12 mouse cellular contexts compared by ENCODE assay signal in the genomic region with DNA sequence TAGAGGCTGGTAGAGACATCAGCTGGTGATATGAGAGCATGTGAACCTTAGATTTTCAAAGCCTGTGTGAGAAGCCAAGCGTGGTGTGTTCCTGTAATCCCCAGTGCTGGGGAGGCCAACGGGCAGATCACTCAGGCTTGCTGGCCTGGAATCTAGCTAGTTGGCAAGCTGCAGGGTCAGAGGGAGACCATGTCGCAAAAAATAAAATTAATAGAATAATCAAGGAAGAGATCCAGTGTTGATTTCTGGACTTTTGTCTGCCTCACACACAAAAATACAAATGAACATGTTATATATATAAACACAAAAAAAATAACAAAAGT.
DNase-seq lines count a peak whose midpoint lies in the region; ATAC-seq lines count a peak whose summit lies in the region.
"Had no signal": no experiment of that assay in that cellular context is flagged by ENCODE, and none has a peak within 500 bp of the region (broad histone marks: within the 10 kb centered on the region; RNA-seq: fewer than 3 reads in every experiment).

No protein-coding gene starts in this region.

- no peak for DNase-seq in cerebellum, postnatal 4 days (ENCODE audit: low spot score in 2 of 2)
- DNase-seq in lung, postnatal 36 days = peak; percentile 9
- no peak for DNase-seq in lung, postnatal 14 days
- peak; percentile 58 to 70 for DNase-seq in cerebellum, postnatal 10 days
- DNase-seq in right cerebral cortex, adult 2 months (ENCODE audit: low spot score in 2 of 2) = no peak
- no peak for DNase-seq in spleen, postnatal 10 days (ENCODE audit: low spot score in 2 of 2)
- DNase-seq: B cell, adult 2 months; forebrain, postnatal 0 days; gastrocnemius, postnatal 36 days; lung, adult 2 months; lung, postnatal 4 days had no signal

- peak; percentile 45; the same call in 1 of the 2 replicates for ATAC-seq in cerebellum, adult (ENCODE audit: insufficient number of reproducible peaks, low FRiP score, low TSS enrichment)
- ATAC-seq: forebrain, postnatal 0 days had no signal

Comparison
In these comparisons a context has a peak if more than half of its experiments do, and no peak if none do; other contexts are left out.
1. DNase-seq: peak in lung, postnatal 36 days (single experiment) and cerebellum, postnatal 10 days (2 of 2); none in cerebellum, postnatal 4 days (0 of 2), lung, postnatal 14 days (single experiment), right cerebral cortex, adult 2 months (0 of 2) and spleen, postnatal 10 days (0 of 2).